Mouse (Mus musculus): ENCODE measurements around the gene Arl13a.

- TF ChIP-seq CTCF (IDR thresholded peaks at IDR 0.05; ENCODE audit: borderline replicate concordance, control insufficient read depth, extremely low read depth, insufficient read depth, low read length, poor library complexity), result no peak
- no peak for TF ChIP-seq POLR2A (IDR thresholded peaks at IDR 0.05; ENCODE audit: control insufficient read depth, extremely low read depth, insufficient read depth, low read length, poor library complexity)
These were observed 33.3 kb downstream of the Arl13a start for GRCm38 (mm10) chrX:134220618-134221017.
